Mouse (Mus musculus) MEL (cell line): ENCODE measurements at regions not wholly inside any gene's neighbourhood (a gene's known extent, or its start where the extent isn't known, plus 50 kb on each side); places are given as distances from the start of the nearest gene placed in this dataset.

Experiments
- CTCF ChIP-seq, 3 experiments: IDR thresholded peaks in 2 of 3; conservative IDR thresholded peaks in 1 of 3; 2 replicates each; pipeline ENCODE4 v1.5.1; 2011 to 2012; ENCODE audit warnings: low read length in 3 of 3, low read depth in 2 of 3, mild to moderate bottlenecking in 2 of 3, improper control_type of control experiment in 1 of 3, inconsistent platforms in 1 of 3, mixed read lengths in 1 of 3, moderate library complexity in 1 of 3; ENCODE audit not compliant: control insufficient read depth in 1 of 3, insufficient read depth in 1 of 3, poor library complexity in 1 of 3, severe bottlenecking in 1 of 3
- EP300 ChIP-seq, 2 experiments: IDR thresholded peaks; 2 replicates each; pipeline ENCODE4 v1.6.1; 2011; ENCODE audit warnings: improper control_type of control experiment in 2 of 2, low read length in 2 of 2, low read depth in 1 of 2, mild to moderate bottlenecking in 1 of 2
- ETS1 ChIP-seq: IDR thresholded peaks from 2 replicates; pipeline ENCODE4 v1.6.1; 2012; ENCODE audit warnings: low read depth, mild to moderate bottlenecking, inconsistent platforms, low read length, improper control_type of control experiment, moderate library complexity
- GATA1 ChIP-seq: IDR thresholded peaks from 2 replicates; pipeline ENCODE4 v1.6.1; 2011; ENCODE audit warnings: low read depth, low read length, improper control_type of control experiment
- HCFC1 ChIP-seq: IDR thresholded peaks from 2 replicates; pipeline ENCODE4 v1.6.1; 2012; ENCODE audit warnings: low read depth, mild to moderate bottlenecking, inconsistent platforms, low read length, improper control_type of control experiment, moderate library complexity
- MAFK ChIP-seq: IDR thresholded peaks from 2 replicates; pipeline ENCODE4 v1.6.1; 2011; ENCODE audit warnings: low read depth, mild to moderate bottlenecking, low read length, improper control_type of control experiment, borderline replicate concordance
- NELFE ChIP-seq: IDR thresholded peaks from 2 replicates; pipeline ENCODE4 v1.6.1; 2011; ENCODE audit warnings: low read depth, low read length, improper control_type of control experiment
- POLR2A ChIP-seq, 2 experiments: IDR thresholded peaks; 2 replicates each; pipeline ENCODE4 v1.6.1; 2011 to 2012; ENCODE audit warnings: low read length in 2 of 2, mild to moderate bottlenecking in 2 of 2, control low read depth in 1 of 2, improper control_type of control experiment in 1 of 2, low read depth in 1 of 2, moderate library complexity in 1 of 2; ENCODE audit not compliant: control insufficient read depth in 1 of 2, insufficient read depth in 1 of 2, poor library complexity in 1 of 2
- RCOR1 ChIP-seq: IDR thresholded peaks from 2 replicates; pipeline ENCODE4 v1.6.1; 2012; ENCODE audit warnings: low read depth, mild to moderate bottlenecking, inconsistent platforms, low read length, improper control_type of control experiment
- ZC3H11A ChIP-seq: IDR thresholded peaks from 2 replicates; pipeline ENCODE4 v1.6.1; 2012; ENCODE audit warnings: low read depth, mild to moderate bottlenecking, inconsistent platforms, low read length, improper control_type of control experiment

GRCm38 (mm10) chr16:52690272-52690671, 236.4 kb upstream of the Alcam start:
- TF ChIP-seq GATA1, result no peak
- TF ChIP-seq MAFK, result no peak
- no peak for TF ChIP-seq NELFE
- no peak for TF ChIP-seq CTCF (IDR thresholded peaks at IDR 0.05 in 2 of 3, conservative IDR thresholded peaks at IDR 0.05 in 1 of 3; ENCODE audit: control insufficient read depth in 1 of 3, insufficient read depth in 1 of 3, low read depth in 2 of 3, low read length in 3 of 3, poor library complexity in 1 of 3, severe bottlenecking in 1 of 3)
- TF ChIP-seq ETS1, result no peak
- no peak for TF ChIP-seq ZC3H11A
- TF ChIP-seq POLR2A (IDR thresholded peaks at IDR 0.05; ENCODE audit: control insufficient read depth in 1 of 2, insufficient read depth in 1 of 2, low read depth in 1 of 2, low read length in 2 of 2, poor library complexity in 1 of 2), result no peak
- TF ChIP-seq RCOR1, result no peak
- TF ChIP-seq HCFC1, result no peak
- no peak for TF ChIP-seq EP300 (IDR thresholded peaks at IDR 0.05; ENCODE audit: low read depth in 1 of 2, low read length in 2 of 2)
